Mouse (Mus musculus): ENCODE measurements around the gene Ccdc74a. TPM values are rescaled to one million over a fixed set of nuclear protein-coding genes. Genes with fewer than 3 reads are reported as not detected.
"Not testable (repeated sequence)": the region's sequence is repeated elsewhere in the genome, so short reads cannot be mapped to it uniquely, and the experiment has no call there.

Ccdc74a gene
- polyA plus RNA-seq (2014; fragmentation: Nextera tagmentation; extraction: Ambion mirVana) = 4.4 and 5.9 TPM in 2 replicates

- DNase-seq (ENCODE audit: low spot score) (peak; percentile 92), ATAC-seq (ENCODE audit: low FRiP score) (peak; percentile 95)
- WGBS = 3% methylated on average over 53 of the region's 65 CpGs
- no peaks in the 10 kb centered on the region for H3K9me3 ChIP-seq (ENCODE audit: control insufficient read depth, low read length)
- H3K4me1 ChIP-seq (replicated peaks; ENCODE audit: control insufficient read depth, insufficient read depth, low read length) = 0 out of 2 replicates have a peak, but pooled peaks cover 3% of the 10 kb centered on the region
- H3K4me2 ChIP-seq (replicated peaks; ENCODE audit: low read depth, low read length) = peak within 1 kb of the TSS; percentile 95
- peak within 1 kb of the TSS; percentile 52 for H3K9ac ChIP-seq (ENCODE audit: low read depth, low read length)
- H3K36me3 ChIP-seq (ENCODE audit: control insufficient read depth, insufficient read depth, low read length) = peaks cover under 1% of the 10 kb centered on the region; the same call in 1 of the 2 replicates
- H3K27me3 ChIP-seq (ENCODE audit: control insufficient read depth, insufficient read depth, low read length) = no peaks in the 10 kb centered on the region
- H3K27ac ChIP-seq (ENCODE audit: low read depth, low read length) = no peak within 1 kb of the TSS
- peak within 1 kb of the TSS; percentile 48 for H3K4me3 ChIP-seq (ENCODE audit: low read depth, low read length)
These were observed at the start of gene Ccdc74a for GRCm38 (mm10) chr16:17646310-17647114. Gene Ccdc74a, plus strand, starts transcription at chr16:17646470.

- H3K9ac ChIP-seq (ENCODE audit: low read depth, low read length) = no peak overlapping the region
- H3K4me3 ChIP-seq (ENCODE audit: low read depth, low read length) = no peak overlapping the region
- no peaks in the 10 kb centered on the region for H3K27me3 ChIP-seq (ENCODE audit: control insufficient read depth, insufficient read depth, low read length)
- H3K36me3 ChIP-seq (ENCODE audit: control insufficient read depth, insufficient read depth, low read length) = no peaks in the 10 kb centered on the region
- WGBS = 72% methylated on average over 3 of the region's 3 CpGs
- H3K4me2 ChIP-seq (replicated peaks; ENCODE audit: low read depth, low read length) = no peak overlapping the region
- DNase-seq (ENCODE audit: low spot score) = no peak
- no peaks in the 10 kb centered on the region for H3K9me3 ChIP-seq (ENCODE audit: control insufficient read depth, low read length)
- ATAC-seq (ENCODE audit: low FRiP score) = no peak
- H3K27ac ChIP-seq (ENCODE audit: low read depth, low read length) = no peak overlapping the region
- H3K4me1 ChIP-seq (replicated peaks; ENCODE audit: control insufficient read depth, insufficient read depth, low read length) = no peaks in the 10 kb centered on the region
These were observed 45.2 kb upstream of the Ccdc74a start for GRCm38 (mm10) chr16:17600944-17601562.

- no peaks in the 10 kb centered on the region for H3K4me1 ChIP-seq (replicated peaks; ENCODE audit: control insufficient read depth, insufficient read depth, low read length)
- H3K9me3 ChIP-seq (ENCODE audit: control insufficient read depth, low read length) = no peaks in the 10 kb centered on the region
- no peak overlapping the region for H3K4me3 ChIP-seq (ENCODE audit: low read depth, low read length)
- H3K27me3 ChIP-seq (ENCODE audit: control insufficient read depth, insufficient read depth, low read length) = no peaks in the 10 kb centered on the region
- no peak overlapping the region for H3K9ac ChIP-seq (ENCODE audit: low read depth, low read length)
- no peak overlapping the region for H3K4me2 ChIP-seq (replicated peaks; ENCODE audit: low read depth, low read length)
- H3K36me3 ChIP-seq (ENCODE audit: control insufficient read depth, insufficient read depth, low read length) = no peaks in the 10 kb centered on the region
- DNase-seq (ENCODE audit: low spot score) (no peak), ATAC-seq (ENCODE audit: low FRiP score) (no peak)
- no peak overlapping the region for H3K27ac ChIP-seq (ENCODE audit: low read depth, low read length)
- 60% methylated on average over 4 of the region's 4 CpGs for WGBS
These were observed 41.3 kb upstream of the Ccdc74a start for GRCm38 (mm10) chr16:17604941-17605340.

GRCm38 (mm10) chr16:17605684-17606083, 40.6 kb upstream of the Ccdc74a start:
- Histone ChIP-seq H3K9ac (ENCODE audit: low read depth, low read length) (no peak overlapping the region), H3K9me3 (ENCODE audit: control insufficient read depth, low read length) (no peaks in the 10 kb centered on the region), H3K36me3 (ENCODE audit: control insufficient read depth, insufficient read depth, low read length) (no peaks in the 10 kb centered on the region), H3K4me1 (replicated peaks; ENCODE audit: control insufficient read depth, insufficient read depth, low read length) (no peaks in the 10 kb centered on the region), H3K27me3 (ENCODE audit: control insufficient read depth, insufficient read depth, low read length) (no peaks in the 10 kb centered on the region), H3K4me3 (ENCODE audit: low read depth, low read length) (no peak overlapping the region), H3K27ac (ENCODE audit: low read depth, low read length) (no peak overlapping the region), H3K4me2 (replicated peaks; ENCODE audit: low read depth, low read length) (no peak overlapping the region)
- DNase-seq (ENCODE audit: low spot score) = no peak
- ATAC-seq (ENCODE audit: low FRiP score) = no peak
- WGBS = 77% methylated on average over 5 of the region's 5 CpGs

DNA sequence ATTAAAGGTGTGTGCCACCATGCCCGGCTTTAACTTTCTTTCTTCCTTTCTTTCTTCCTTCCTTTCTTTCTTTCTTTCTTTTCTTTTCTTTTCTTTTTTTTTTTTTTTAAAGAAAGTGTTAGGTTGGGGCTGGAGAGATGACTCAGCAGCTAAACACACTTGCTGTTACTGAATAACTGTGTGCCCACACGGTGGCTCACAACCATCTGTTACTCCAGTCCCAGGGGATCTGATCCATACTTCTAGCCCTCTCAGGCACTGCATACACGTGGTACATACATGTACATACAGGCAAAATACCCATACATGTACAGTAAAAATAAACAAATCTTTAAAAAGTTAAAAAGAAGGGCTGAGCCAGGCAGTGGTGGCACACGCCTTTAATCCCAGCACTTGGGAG, 34.9 kb upstream of the Ccdc74a start:
- no peaks in the 10 kb centered on the region for H3K9me3 ChIP-seq (ENCODE audit: control insufficient read depth, low read length)
- H3K4me2 ChIP-seq (replicated peaks; ENCODE audit: low read depth, low read length) = no peak overlapping the region
- no peak overlapping the region for H3K27ac ChIP-seq (ENCODE audit: low read depth, low read length)
- no peak overlapping the region for H3K4me3 ChIP-seq (ENCODE audit: low read depth, low read length)
- no peak overlapping the region for H3K9ac ChIP-seq (ENCODE audit: low read depth, low read length)
- 80% methylated on average over 4 of the region's 4 CpGs for WGBS
- DNase-seq (ENCODE audit: low spot score) (no peak), ATAC-seq (ENCODE audit: low FRiP score) (no peak)
- H3K27me3 ChIP-seq (ENCODE audit: control insufficient read depth, insufficient read depth, low read length) = no peaks in the 10 kb centered on the region
- H3K4me1 ChIP-seq (replicated peaks; ENCODE audit: control insufficient read depth, insufficient read depth, low read length) = no peaks in the 10 kb centered on the region
- H3K36me3 ChIP-seq (ENCODE audit: control insufficient read depth, insufficient read depth, low read length) = no peaks in the 10 kb centered on the region

- peak; percentile 34 for DNase-seq (ENCODE audit: low spot score)
- ATAC-seq (ENCODE audit: low FRiP score); H3K4me1 ChIP-seq (replicated peaks; ENCODE audit: control insufficient read depth, insufficient read depth, low read length); H3K36me3 ChIP-seq (ENCODE audit: control insufficient read depth, insufficient read depth, low read length); H3K9me3 ChIP-seq (ENCODE audit: control insufficient read depth, low read length); H3K9ac ChIP-seq (ENCODE audit: low read depth, low read length); H3K4me2 ChIP-seq (replicated peaks; ENCODE audit: low read depth, low read length); H3K4me3 ChIP-seq (ENCODE audit: low read depth, low read length); H3K27ac ChIP-seq (ENCODE audit: low read depth, low read length); H3K27me3 ChIP-seq (ENCODE audit: control insufficient read depth, insufficient read depth, low read length): not testable (repeated sequence)
- 94% methylated on average over 6 of the region's 6 CpGs for WGBS
These were observed 31.5 kb upstream of the Ccdc74a start for GRCm38 (mm10) chr16:17614740-17615139.

- 90% methylated on average over 5 of the region's 5 CpGs for WGBS
These were observed 30.1 kb upstream of the Ccdc74a start for GRCm38 (mm10) chr16:17616212-17616611.

GRCm38 (mm10) chr16:17617922-17618565, 28.2 kb upstream of the Ccdc74a start:
- H3K4me3 ChIP-seq (ENCODE audit: low read depth, low read length) = no peak overlapping the region
- no peak overlapping the region for H3K4me2 ChIP-seq (replicated peaks; ENCODE audit: low read depth, low read length)
- no peaks in the 10 kb centered on the region for H3K9me3 ChIP-seq (ENCODE audit: control insufficient read depth, low read length)
- DNase-seq (ENCODE audit: low spot score) (peak; percentile 70), ATAC-seq (ENCODE audit: low FRiP score) (no peak)
- 24% methylated on average over 13 of the region's 13 CpGs for WGBS
- H3K9ac ChIP-seq (ENCODE audit: low read depth, low read length) = no peak overlapping the region
- H3K27me3 ChIP-seq (ENCODE audit: control insufficient read depth, insufficient read depth, low read length) = no peaks in the 10 kb centered on the region
- no peaks in the 10 kb centered on the region; the same call in 1 of the 2 replicates for H3K4me1 ChIP-seq (replicated peaks; ENCODE audit: control insufficient read depth, insufficient read depth, low read length)
- no peaks in the 10 kb centered on the region for H3K36me3 ChIP-seq (ENCODE audit: control insufficient read depth, insufficient read depth, low read length)
- no peak overlapping the region for H3K27ac ChIP-seq (ENCODE audit: low read depth, low read length)

More at GRCm38 (mm10) chr16:17616212-17616611, 30.1 kb upstream of the Ccdc74a start:
- Histone ChIP-seq H3K9ac (ENCODE audit: low read depth, low read length) (no peak overlapping the region), H3K27me3 (ENCODE audit: control insufficient read depth, insufficient read depth, low read length) (no peaks in the 10 kb centered on the region), H3K36me3 (ENCODE audit: control insufficient read depth, insufficient read depth, low read length) (no peaks in the 10 kb centered on the region), H3K4me2 (replicated peaks; ENCODE audit: low read depth, low read length) (no peak overlapping the region), H3K27ac (ENCODE audit: low read depth, low read length) (no peak overlapping the region), H3K4me3 (ENCODE audit: low read depth, low read length) (no peak overlapping the region), H3K9me3 (ENCODE audit: control insufficient read depth, low read length) (no peaks in the 10 kb centered on the region), H3K4me1 (replicated peaks; ENCODE audit: control insufficient read depth, insufficient read depth, low read length) (no peaks in the 10 kb centered on the region; the same call in 1 of the 2 replicates)
- DNase-seq (ENCODE audit: low spot score) (no peak), ATAC-seq (ENCODE audit: low FRiP score) (no peak)

Data from hindbrain, embryonic 11.5 days (tissue).